Mouse (Mus musculus): ENCODE data around the gene Nr6a1. TPM values are rescaled to one million over a fixed set of nuclear protein-coding genes. Genes with fewer than 3 reads are reported as not detected.

Gene Nr6a1
- polyA plus RNA-seq, 1 experiment, result 1.3 TPM

GRCm38 (mm10) chr2:38688791-38689520 is 238.5 kb downstream of the Nr6a1 start:
- no peak for DNase-seq (ENCODE audit: low read depth in 1 of 2, low spot score in 2 of 2)
- no peak for TF ChIP-seq POLR2A (IDR thresholded peaks at IDR 0.05; ENCODE audit: low read depth, low read length)
- TF ChIP-seq CTCF (IDR thresholded peaks at IDR 0.05; ENCODE audit: extremely low read depth, insufficient read depth, insufficient read length, insufficient replicate concordance), result 0 out of 2 replicates have a peak, but pooled peaks have one; percentile 21

GRCm38 (mm10) chr2:38685746-38686145 is 241.7 kb downstream of the Nr6a1 start:
- H3K27me3 ChIP-seq (ENCODE audit: control insufficient read depth, insufficient read depth, low read length), result no peaks in the 10 kb centered on the region
- 71% methylated on average over 3 of the region's 3 CpGs for WGBS
- TF ChIP-seq CTCF (IDR thresholded peaks at IDR 0.05; ENCODE audit: extremely low read depth, insufficient read depth, insufficient read length, insufficient replicate concordance) (no peak), POLR2A (IDR thresholded peaks at IDR 0.05; ENCODE audit: low read depth, low read length) (no peak)
- no peak overlapping the region for H3K4me3 ChIP-seq (ENCODE audit: extremely low read depth, insufficient read depth, insufficient read length)
- no peak for DNase-seq (ENCODE audit: low read depth in 1 of 2, low spot score in 2 of 2)
- H3K4me1 ChIP-seq (ENCODE audit: control insufficient read depth, insufficient read depth, insufficient read length), result no peaks in the 10 kb centered on the region
- no peak overlapping the region for H3K27ac ChIP-seq (ENCODE audit: insufficient read depth, low read length)
- no peaks in the 10 kb centered on the region for H3K36me3 ChIP-seq (ENCODE audit: control insufficient read depth, insufficient read depth, low read length)

More at GRCm38 (mm10) chr2:38688791-38689520, 238.5 kb downstream of the Nr6a1 start:
- WGBS, result 12% methylated on average over 28 of the region's 29 CpGs
- Histone ChIP-seq H3K36me3 (ENCODE audit: control insufficient read depth, insufficient read depth, low read length) (no peaks in the 10 kb centered on the region), H3K4me3 (ENCODE audit: extremely low read depth, insufficient read depth, insufficient read length) (no peak overlapping the region), H3K4me1 (ENCODE audit: control insufficient read depth, insufficient read depth, insufficient read length) (no peaks in the 10 kb centered on the region), H3K27me3 (ENCODE audit: control insufficient read depth, insufficient read depth, low read length) (no peaks in the 10 kb centered on the region), H3K27ac (ENCODE audit: insufficient read depth, low read length) (no peak overlapping the region)

GRCm38 (mm10) chr2:38683083-38683482 is 244.4 kb downstream of the Nr6a1 start:
- H3K27me3 ChIP-seq (ENCODE audit: control insufficient read depth, insufficient read depth, low read length), result no peaks in the 10 kb centered on the region
- H3K27ac ChIP-seq (ENCODE audit: insufficient read depth, low read length), result no peak overlapping the region
- no peak for TF ChIP-seq CTCF (IDR thresholded peaks at IDR 0.05; ENCODE audit: extremely low read depth, insufficient read depth, insufficient read length, insufficient replicate concordance)
- no peak for TF ChIP-seq POLR2A (IDR thresholded peaks at IDR 0.05; ENCODE audit: low read depth, low read length)
- 72% methylated on average over 5 of the region's 5 CpGs for WGBS
- H3K4me3 ChIP-seq (ENCODE audit: extremely low read depth, insufficient read depth, insufficient read length), result no peak overlapping the region
- no peaks in the 10 kb centered on the region for H3K36me3 ChIP-seq (ENCODE audit: control insufficient read depth, insufficient read depth, low read length)
- DNase-seq (ENCODE audit: low read depth in 1 of 2, low spot score in 2 of 2), result no peak
- H3K4me1 ChIP-seq (ENCODE audit: control insufficient read depth, insufficient read depth, insufficient read length), result no peaks in the 10 kb centered on the region

- H3K4me1 ChIP-seq (ENCODE audit: control insufficient read depth, insufficient read depth, insufficient read length), result no peaks in the 10 kb centered on the region
- TF ChIP-seq POLR2A (IDR thresholded peaks at IDR 0.05; ENCODE audit: low read depth, low read length) (no peak), CTCF (IDR thresholded peaks at IDR 0.05; ENCODE audit: extremely low read depth, insufficient read depth, insufficient read length, insufficient replicate concordance) (no peak)
- 94% methylated on average over 5 of the region's 5 CpGs for WGBS
- DNase-seq (ENCODE audit: low read depth in 1 of 2, low spot score in 2 of 2), result no peak
- H3K4me3 ChIP-seq (ENCODE audit: extremely low read depth, insufficient read depth, insufficient read length), result no peak overlapping the region
- H3K36me3 ChIP-seq (ENCODE audit: control insufficient read depth, insufficient read depth, low read length), result no peaks in the 10 kb centered on the region
- H3K27me3 ChIP-seq (ENCODE audit: control insufficient read depth, insufficient read depth, low read length), result no peaks in the 10 kb centered on the region
- H3K27ac ChIP-seq (ENCODE audit: insufficient read depth, low read length), result no peak overlapping the region
Observed at GRCm38 (mm10) chr2:38682209-38682608, 245.3 kb downstream of the Nr6a1 start.

GRCm38 (mm10) chr2:38678947-38679346 is 248.5 kb downstream of the Nr6a1 start:
- no peaks in the 10 kb centered on the region for H3K36me3 ChIP-seq (ENCODE audit: control insufficient read depth, insufficient read depth, low read length)
- no peaks in the 10 kb centered on the region for H3K27me3 ChIP-seq (ENCODE audit: control insufficient read depth, insufficient read depth, low read length)
- TF ChIP-seq CTCF (IDR thresholded peaks at IDR 0.05; ENCODE audit: extremely low read depth, insufficient read depth, insufficient read length, insufficient replicate concordance), result no peak
- no peak for TF ChIP-seq POLR2A (IDR thresholded peaks at IDR 0.05; ENCODE audit: low read depth, low read length)
- DNase-seq (ENCODE audit: low read depth in 1 of 2, low spot score in 2 of 2), result no peak
- H3K4me3 ChIP-seq (ENCODE audit: extremely low read depth, insufficient read depth, insufficient read length), result no peak overlapping the region
- H3K4me1 ChIP-seq (ENCODE audit: control insufficient read depth, insufficient read depth, insufficient read length), result no peaks in the 10 kb centered on the region
- no peak overlapping the region for H3K27ac ChIP-seq (ENCODE audit: insufficient read depth, low read length)

GRCm38 (mm10) chr2:38675366-38675969 is 252.0 kb downstream of the Nr6a1 start:
- WGBS, result 78% methylated on average over 9 of the region's 9 CpGs
- H3K27ac ChIP-seq (ENCODE audit: insufficient read depth, low read length), result no peak overlapping the region
- H3K36me3 ChIP-seq (ENCODE audit: control insufficient read depth, insufficient read depth, low read length), result no peaks in the 10 kb centered on the region
- TF ChIP-seq CTCF (IDR thresholded peaks at IDR 0.05; ENCODE audit: extremely low read depth, insufficient read depth, insufficient read length, insufficient replicate concordance) (no peak), POLR2A (IDR thresholded peaks at IDR 0.05; ENCODE audit: low read depth, low read length) (no peak)
- H3K4me1 ChIP-seq (ENCODE audit: control insufficient read depth, insufficient read depth, insufficient read length), result no peaks in the 10 kb centered on the region
- no peaks in the 10 kb centered on the region for H3K27me3 ChIP-seq (ENCODE audit: control insufficient read depth, insufficient read depth, low read length)
- no peak overlapping the region for H3K4me3 ChIP-seq (ENCODE audit: extremely low read depth, insufficient read depth, insufficient read length)
- no peak for DNase-seq (ENCODE audit: low read depth in 1 of 2, low spot score in 2 of 2)

Other genes starting within 250 kb of the Nr6a1 start
- 15.1 and 15.7 TPM in 2 replicates for gene Nr5a1, start 213.1 kb downstream of the Nr6a1 start, polyA plus RNA-seq (2012; rRNA removed)
- gene Olfml2a, start 4.3 kb upstream of the Nr6a1 start, polyA plus RNA-seq (2012; rRNA removed), result 2.4 and 3.3 TPM in 2 replicates
- 0.44 and 0.50 TPM in 2 replicates for gene Wdr38, start 69.8 kb upstream of the Nr6a1 start, polyA plus RNA-seq (2012; rRNA removed)
- gene Arpc5l, start 77.7 kb upstream of the Nr6a1 start, polyA plus RNA-seq (2012; rRNA removed), result 51.0 and 82.0 TPM in 2 replicates
- gene Rpl35, start 77.9 kb upstream of the Nr6a1 start, polyA plus RNA-seq (2012; rRNA removed), result 149 and 220 TPM in 2 replicates
- gene Golga1, start 137.9 kb upstream of the Nr6a1 start, polyA plus RNA-seq (2012; rRNA removed), result 6.4 and 7.7 TPM in 2 replicates